Mouse (Mus musculus): ENCODE measurements around the gene Rara. TPM values are rescaled to one million over a fixed set of nuclear protein-coding genes. Genes with fewer than 3 reads are reported as not detected.
A peak's percentile ranks its signal among the peaks of the same experiment; 100 is the strongest.
"Not testable (repeated sequence)": the region's sequence is repeated elsewhere in the genome, so short reads cannot be mapped to it uniquely, and the experiment has no call there.

The Rara gene
- polyA plus RNA-seq, 1 experiment, result 18.0 TPM

DNA sequence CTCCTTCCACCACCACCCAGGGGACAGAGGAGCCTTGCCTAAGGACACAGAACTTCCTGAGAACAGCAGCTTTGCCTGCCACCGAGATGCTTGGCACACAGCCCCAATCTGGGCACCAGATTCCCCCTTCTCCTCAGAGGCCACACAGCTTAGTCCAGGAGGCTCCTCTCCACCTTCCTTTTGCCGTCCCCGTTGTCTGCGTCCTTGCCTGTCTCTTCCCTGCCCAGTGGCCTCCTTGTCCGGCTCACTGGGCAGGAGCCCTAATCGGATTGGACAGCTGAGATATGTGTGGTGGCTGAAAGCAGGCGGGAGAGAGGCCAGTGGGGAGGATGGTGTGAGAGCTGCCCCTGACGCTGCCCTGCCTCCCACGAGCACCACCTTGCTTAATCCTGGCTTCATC is 1.9 kb downstream of the Rara start:
- DNase-seq, result no peak
- Histone ChIP-seq H3K36me3 (ENCODE audit: control insufficient read depth, insufficient read depth, low read length) (no peaks in the 10 kb centered on the region), H3K4me3 (ENCODE audit: insufficient read depth, low read depth, low read length) (no peak overlapping the region), H3K27ac (ENCODE audit: insufficient read depth, low read depth, low read length) (no peak overlapping the region), H3K27me3 (replicated peaks; ENCODE audit: control insufficient read depth, insufficient read depth, low read length) (no peaks in the 10 kb centered on the region), H3K4me1 (ENCODE audit: control insufficient read depth, insufficient read depth, low read length) (peaks cover 38% of the 10 kb centered on the region)
- TF ChIP-seq CTCF (conservative IDR thresholded peaks at IDR 0.05; ENCODE audit: insufficient read depth, insufficient read length, low read depth, low read length) (no peak), POLR2A (IDR thresholded peaks at IDR 0.05; ENCODE audit: low read depth, low read length) (no peak)
- 18% methylated on average over 9 of the region's 9 CpGs for WGBS

DNA sequence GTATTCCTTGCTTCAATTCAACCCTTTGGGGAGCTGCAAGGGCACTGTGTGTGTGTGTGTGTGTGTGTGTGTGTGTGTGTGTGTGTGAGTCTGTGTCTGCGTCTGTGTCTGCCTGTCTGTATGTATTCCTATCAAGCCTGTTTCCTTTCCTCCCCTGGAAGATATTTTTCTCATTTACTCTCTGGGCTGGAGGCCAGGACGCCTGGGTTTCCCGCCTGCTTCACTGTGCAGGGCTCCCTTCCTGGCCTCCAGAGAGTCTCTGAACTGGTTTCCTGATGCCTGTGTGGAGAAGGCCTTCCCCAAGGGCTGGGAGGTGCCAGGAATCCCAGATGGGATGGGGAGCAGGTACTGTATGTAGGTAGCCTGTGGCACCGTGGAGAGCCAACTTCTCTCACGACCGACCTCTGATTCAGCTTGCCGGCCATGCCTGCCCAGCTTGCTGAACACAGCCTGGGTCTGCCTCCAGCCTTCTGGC is 2.5 kb downstream of the Rara start:
- Histone ChIP-seq H3K27ac (ENCODE audit: insufficient read depth, low read depth, low read length) (no peak overlapping the region), H3K36me3 (ENCODE audit: control insufficient read depth, insufficient read depth, low read length) (no peaks in the 10 kb centered on the region), H3K4me3 (ENCODE audit: insufficient read depth, low read depth, low read length) (no peak overlapping the region), H3K4me1 (ENCODE audit: control insufficient read depth, insufficient read depth, low read length) (peaks cover 33% of the 10 kb centered on the region), H3K27me3 (replicated peaks; ENCODE audit: control insufficient read depth, insufficient read depth, low read length) (no peaks in the 10 kb centered on the region)
- WGBS, result 46% methylated on average over 7 of the region's 7 CpGs
- TF ChIP-seq POLR2A (IDR thresholded peaks at IDR 0.05; ENCODE audit: low read depth, low read length) (no peak), CTCF (conservative IDR thresholded peaks at IDR 0.05; ENCODE audit: insufficient read depth, insufficient read length, low read depth, low read length) (no peak)
- no peak for DNase-seq

DNA sequence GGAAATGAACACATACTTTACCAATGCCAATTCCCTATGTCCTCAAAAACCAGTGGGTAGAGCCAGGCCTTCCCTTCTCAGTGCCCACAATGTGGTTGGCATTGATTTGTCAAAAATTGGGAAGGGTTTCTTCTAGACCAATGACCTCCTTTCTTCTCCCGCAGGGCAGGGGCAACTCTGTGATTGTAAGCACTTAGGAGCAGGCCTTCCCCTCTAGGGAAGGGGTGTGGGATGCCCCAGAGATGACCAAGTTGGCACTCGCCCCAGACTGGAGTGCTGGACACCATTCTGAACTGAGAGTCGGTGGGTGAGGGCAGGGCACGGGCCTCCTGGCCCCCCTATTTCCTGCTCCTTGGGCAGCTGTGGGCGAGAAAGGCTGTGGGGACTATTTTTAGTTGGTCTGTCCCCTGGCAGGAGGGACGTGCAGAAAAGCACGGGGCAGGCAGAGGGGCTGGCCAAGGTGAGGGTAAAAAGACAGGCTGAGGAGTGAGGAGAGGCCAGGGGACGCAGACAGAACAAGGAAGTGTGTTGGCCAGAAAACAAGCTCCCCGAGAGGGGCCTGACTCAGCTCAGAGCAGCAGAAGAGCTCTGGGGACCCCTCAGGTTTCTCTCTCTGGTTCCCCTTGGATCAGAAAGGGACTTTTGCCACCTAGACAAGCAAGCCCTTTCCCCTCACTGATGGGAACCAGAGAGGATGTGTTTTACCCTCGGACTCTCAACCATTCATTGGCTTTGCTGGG is 3.3 kb downstream of the Rara start:
- Histone ChIP-seq H3K36me3 (ENCODE audit: control insufficient read depth, insufficient read depth, low read length) (no peaks in the 10 kb centered on the region), H3K4me3 (ENCODE audit: insufficient read depth, low read depth, low read length) (no peak overlapping the region), H3K4me1 (ENCODE audit: control insufficient read depth, insufficient read depth, low read length) (peaks cover 31% of the 10 kb centered on the region), H3K27ac (ENCODE audit: insufficient read depth, low read depth, low read length) (no peak overlapping the region), H3K27me3 (replicated peaks; ENCODE audit: control insufficient read depth, insufficient read depth, low read length) (no peaks in the 10 kb centered on the region)
- 42% methylated on average over 10 of the region's 10 CpGs for WGBS
- DNase-seq, result no peak
- no peak for TF ChIP-seq CTCF (conservative IDR thresholded peaks at IDR 0.05; ENCODE audit: insufficient read depth, insufficient read length, low read depth, low read length)
- no peak for TF ChIP-seq POLR2A (IDR thresholded peaks at IDR 0.05; ENCODE audit: low read depth, low read length)

DNA sequence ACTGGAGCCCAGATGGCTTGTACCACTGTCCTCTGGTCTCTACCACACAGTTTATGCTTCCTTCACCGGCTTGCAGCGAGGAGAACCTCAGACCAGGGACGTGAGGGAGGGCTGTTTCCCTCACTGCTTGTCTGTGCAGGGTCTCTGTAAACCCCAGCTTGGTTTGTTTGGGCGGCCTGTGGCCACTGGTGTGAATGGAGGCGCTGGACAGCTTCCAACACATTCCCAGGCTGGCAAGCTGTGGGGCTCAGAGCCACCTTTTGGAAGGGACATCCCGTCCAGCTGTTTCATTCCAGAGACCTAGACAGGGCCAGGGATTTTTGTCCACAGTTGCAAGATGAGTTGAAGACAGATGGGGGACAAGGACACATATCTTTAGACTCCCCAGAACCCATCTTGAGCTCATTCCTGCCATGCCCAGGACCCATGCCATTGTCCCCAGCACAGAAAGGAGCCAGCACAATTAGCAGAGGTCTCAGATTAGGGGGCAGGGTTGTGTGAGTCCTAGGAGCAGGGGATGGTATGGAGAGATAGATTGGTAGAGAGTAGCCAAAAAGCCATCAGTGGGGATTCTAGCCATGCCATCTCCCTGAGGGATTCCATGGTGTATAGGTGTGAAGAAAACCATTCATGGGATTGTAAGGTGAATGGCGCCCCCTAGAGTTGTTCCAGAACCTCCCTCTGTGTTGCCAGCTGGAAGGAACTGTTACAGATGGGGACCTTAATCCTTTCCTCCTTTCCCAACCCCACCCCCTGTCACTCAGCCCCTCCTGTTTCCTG is 4.1 kb downstream of the Rara start:
- Histone ChIP-seq H3K27me3 (replicated peaks; ENCODE audit: control insufficient read depth, insufficient read depth, low read length) (no peaks in the 10 kb centered on the region), H3K4me3 (ENCODE audit: insufficient read depth, low read depth, low read length) (no peak overlapping the region), H3K4me1 (ENCODE audit: control insufficient read depth, insufficient read depth, low read length) (peaks cover 35% of the 10 kb centered on the region), H3K36me3 (ENCODE audit: control insufficient read depth, insufficient read depth, low read length) (no peaks in the 10 kb centered on the region), H3K27ac (ENCODE audit: insufficient read depth, low read depth, low read length) (no peak overlapping the region)
- WGBS, result 38% methylated on average over 7 of the region's 7 CpGs
- TF ChIP-seq POLR2A (IDR thresholded peaks at IDR 0.05; ENCODE audit: low read depth, low read length) (no peak), CTCF (conservative IDR thresholded peaks at IDR 0.05; ENCODE audit: insufficient read depth, insufficient read length, low read depth, low read length) (no peak)
- DNase-seq, result peak; percentile 58

DNA sequence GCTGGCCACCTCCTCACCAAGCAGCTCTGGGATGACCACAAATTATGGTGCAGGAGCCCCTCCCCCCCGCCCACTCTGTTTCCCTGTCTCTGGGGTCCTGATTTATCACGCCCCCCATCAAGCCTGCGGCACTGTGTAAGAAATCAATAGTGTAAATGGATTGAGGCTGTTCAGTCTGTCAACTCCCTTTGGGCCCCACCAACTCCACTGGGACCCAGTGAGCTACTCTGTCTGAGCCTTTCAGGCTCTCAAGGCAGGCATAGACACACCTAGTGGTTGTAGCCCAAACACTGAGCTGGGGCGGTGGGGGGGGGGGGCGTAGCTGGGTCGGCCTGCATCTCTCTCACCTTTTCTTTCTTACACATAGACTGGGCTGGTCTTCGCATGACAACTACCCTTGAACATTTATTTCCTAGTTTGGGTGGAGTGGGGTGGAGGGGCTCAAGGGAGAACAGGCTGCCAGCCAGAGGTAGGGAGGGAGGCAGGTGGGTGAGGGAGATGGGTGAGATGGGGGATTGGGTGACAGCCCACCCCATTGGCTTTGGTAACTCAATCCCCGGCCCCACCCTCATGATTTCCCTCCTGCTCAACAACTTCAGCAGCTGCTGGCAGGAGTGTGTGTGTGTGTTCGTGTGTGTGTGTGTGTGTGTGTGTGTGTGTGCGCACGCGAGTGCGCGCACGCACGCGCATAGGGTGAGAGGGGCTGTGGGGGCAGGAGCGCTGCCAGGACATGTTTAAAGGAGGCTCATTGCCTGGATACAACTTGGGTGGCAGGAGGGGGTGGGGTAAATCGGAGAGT is 4.9 kb downstream of the Rara start:
- H3K36me3 ChIP-seq (ENCODE audit: control insufficient read depth, insufficient read depth, low read length), result no peaks in the 10 kb centered on the region
- DNase-seq, result no peak
- no peaks in the 10 kb centered on the region for H3K27me3 ChIP-seq (replicated peaks; ENCODE audit: control insufficient read depth, insufficient read depth, low read length)
- no peak overlapping the region for H3K27ac ChIP-seq (ENCODE audit: insufficient read depth, low read depth, low read length)
- 35% methylated on average over 19 of the region's 19 CpGs for WGBS
- H3K4me1 ChIP-seq (ENCODE audit: control insufficient read depth, insufficient read depth, low read length), result peaks cover 36% of the 10 kb centered on the region
- H3K4me3 ChIP-seq (ENCODE audit: insufficient read depth, low read depth, low read length), result no peak overlapping the region
- TF ChIP-seq CTCF (conservative IDR thresholded peaks at IDR 0.05; ENCODE audit: insufficient read depth, insufficient read length, low read depth, low read length) (no peak), POLR2A (IDR thresholded peaks at IDR 0.05; ENCODE audit: low read depth, low read length) (no peak)

DNA sequence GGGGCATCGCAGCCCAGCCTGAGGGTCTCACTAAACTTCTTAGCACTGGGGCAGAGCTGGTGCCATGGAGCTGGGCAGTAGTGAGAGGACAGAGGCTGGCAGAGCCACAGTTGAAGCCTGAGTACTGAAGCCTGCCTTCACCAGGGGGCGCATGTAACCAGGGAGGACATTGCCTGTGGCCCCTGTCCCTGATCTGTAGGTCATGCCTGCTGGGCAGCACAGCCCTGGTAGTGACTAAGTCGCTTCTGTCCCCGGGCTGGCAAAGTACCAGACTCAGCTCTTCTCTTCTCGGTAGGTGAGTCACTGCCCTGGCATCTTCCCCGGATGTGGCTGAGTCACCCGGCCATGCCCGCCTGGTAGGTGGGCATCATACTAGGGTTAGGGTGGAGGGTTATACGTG is 5.5 kb downstream of the Rara start:
- Histone ChIP-seq H3K27me3 (replicated peaks; ENCODE audit: control insufficient read depth, insufficient read depth, low read length) (no peaks in the 10 kb centered on the region), H3K4me3 (ENCODE audit: insufficient read depth, low read depth, low read length) (no peak overlapping the region), H3K36me3 (ENCODE audit: control insufficient read depth, insufficient read depth, low read length) (no peaks in the 10 kb centered on the region), H3K27ac (ENCODE audit: insufficient read depth, low read depth, low read length) (no peak overlapping the region), H3K4me1 (ENCODE audit: control insufficient read depth, insufficient read depth, low read length) (peaks cover 32% of the 10 kb centered on the region)
- 15% methylated on average over 9 of the region's 9 CpGs for WGBS
- TF ChIP-seq CTCF (conservative IDR thresholded peaks at IDR 0.05; ENCODE audit: insufficient read depth, insufficient read length, low read depth, low read length), result peak; percentile 82
- no peak for TF ChIP-seq POLR2A (IDR thresholded peaks at IDR 0.05; ENCODE audit: low read depth, low read length)
- DNase-seq, result peak; percentile 74

DNA sequence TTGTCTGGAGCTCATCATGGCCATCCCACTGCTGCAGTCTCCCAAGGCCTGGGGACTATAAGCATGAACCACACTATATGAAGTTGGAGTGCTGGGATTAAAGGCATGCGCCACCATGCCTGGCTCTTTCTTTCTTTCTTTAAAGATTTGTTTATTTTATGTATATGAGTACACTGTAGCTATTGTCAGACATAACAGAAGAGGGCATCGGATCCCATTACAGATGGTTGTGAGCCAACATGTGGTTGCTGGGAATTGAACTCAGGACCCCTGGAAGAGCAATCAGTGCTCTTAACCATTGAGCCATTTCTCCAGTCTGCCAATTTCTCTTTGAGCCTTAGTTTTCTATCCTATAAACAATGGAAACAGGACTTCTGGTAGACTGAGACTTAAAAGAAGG is 6.2 kb downstream of the Rara start:
- not testable (repeated sequence) for H3K4me3 ChIP-seq (ENCODE audit: insufficient read depth, low read depth, low read length); H3K36me3 ChIP-seq (ENCODE audit: control insufficient read depth, insufficient read depth, low read length); DNase-seq; H3K27me3 ChIP-seq (replicated peaks; ENCODE audit: control insufficient read depth, insufficient read depth, low read length); H3K27ac ChIP-seq (ENCODE audit: insufficient read depth, low read depth, low read length)
- peaks cover 31% of the 10 kb centered on the region for H3K4me1 ChIP-seq (ENCODE audit: control insufficient read depth, insufficient read depth, low read length)
- WGBS, result 89% methylated on average over 2 of the region's 2 CpGs

All from kidney, adult 2 months (tissue).